Mouse (Mus musculus) kidney, embryonic 14.5 days (tissue): ENCODE measurements at regions not wholly inside any gene's neighbourhood (a gene's known extent, or its start where the extent isn't known, plus 50 kb on each side); places are given as distances from the start of the nearest gene placed in this dataset.

Source experiments
- ATAC-seq: fragments of 200-750 bp; cut with Nextera tagmentation; 2 replicates; pipeline ENCODE4 v1.8.0; 2017; ENCODE audit warnings: moderate number of reproducible peaks, mild to moderate bottlenecking, moderate TSS enrichment, moderate library complexity; ENCODE audit not compliant: low FRiP score, low TSS enrichment
- H3K27ac ChIP-seq: fragments of 300-500 bp; sonication (generic); 2 replicates; pipeline ENCODE4 v1.5.1; 2014; ENCODE audit warnings: low read depth, mild to moderate bottlenecking, low read length, moderate library complexity, mixed read lengths
- H3K27me3 ChIP-seq: fragments of 300-500 bp; sonication (generic); 2 replicates; pipeline ENCODE4 v1.6.1; 2014; ENCODE audit warnings: mild to moderate bottlenecking, low read length; ENCODE audit not compliant: control insufficient read depth, insufficient read depth
- H3K36me3 ChIP-seq: fragments of 300-500 bp; sonication (generic); 2 replicates; pipeline ENCODE4 v1.6.1; 2014; ENCODE audit warnings: low read length, mixed read lengths; ENCODE audit not compliant: control insufficient read depth, insufficient read depth
- H3K4me1 ChIP-seq: fragments of 300-500 bp; sonication (generic); 2 replicates; pipeline ENCODE4 v1.6.1; 2014; ENCODE audit warnings: low read length, mixed read lengths; ENCODE audit not compliant: control insufficient read depth, insufficient read depth
- H3K4me2 ChIP-seq: fragments of 300-500 bp; sonication (generic); replicated peaks from 2 replicates; pipeline ENCODE4 v1.6.1; 2014; ENCODE audit warnings: low read depth, mild to moderate bottlenecking, low read length
- H3K4me3 ChIP-seq: fragments of 300-500 bp; sonication (generic); 2 replicates; pipeline ENCODE4 v1.5.1; 2014; ENCODE audit warnings: mild to moderate bottlenecking, low read length
- H3K9ac ChIP-seq: fragments of 300-500 bp; sonication (generic); 2 replicates; pipeline ENCODE4 v1.6.1; 2014; ENCODE audit warnings: low read depth, mild to moderate bottlenecking, low read length, moderate library complexity
- H3K9me3 ChIP-seq: fragments of 300-500 bp; sonication (generic); 2 replicates; pipeline ENCODE4 v1.6.1; 2016; ENCODE audit warnings: low read length; ENCODE audit not compliant: control insufficient read depth
- WGBS: fragments of 180-500 bp; shearing (Covaris S2); extraction: QIAGEN DNeasy Blood & Tissue Kit; methylation state at CpG from one replicate; pipeline ENCODE4 v1.1.7; 2014; 5-methylcytosine and 5-hydroxymethylcytosine counted together

DNA sequence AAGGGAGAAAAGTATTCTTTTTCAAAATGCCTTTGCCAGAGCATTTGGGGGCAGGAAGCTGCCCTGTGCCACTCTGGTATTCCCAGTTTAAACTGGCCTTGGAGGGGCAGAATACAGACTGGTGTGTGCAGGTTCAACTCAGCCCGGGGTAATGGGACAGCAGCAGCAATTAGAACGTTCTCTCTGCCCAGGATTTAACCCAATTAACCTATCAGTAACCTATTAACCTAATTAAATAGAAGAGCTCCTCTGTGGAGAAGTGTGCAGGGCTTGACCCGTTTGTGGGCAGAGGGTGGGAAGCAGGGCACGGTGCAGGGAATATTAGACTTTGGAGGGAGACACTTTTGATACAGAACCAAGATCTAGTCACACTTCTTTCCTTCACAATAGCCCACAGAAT, 252.7 kb upstream of the Satb1 start:
- Histone ChIP-seq H3K36me3 (no peaks in the 10 kb centered on the region), H3K9me3 (no peaks in the 10 kb centered on the region), H3K27me3 (no peaks in the 10 kb centered on the region), H3K4me2 (no peak overlapping the region), H3K4me1 (no peaks in the 10 kb centered on the region), H3K27ac (no peak overlapping the region), H3K4me3 (no peak overlapping the region), H3K9ac (no peak overlapping the region)
- ATAC-seq, result peak; percentile 60; the same call in 1 of the 2 replicates
- WGBS, result 26% methylated on average over 4 of the region's 4 CpGs

DNA sequence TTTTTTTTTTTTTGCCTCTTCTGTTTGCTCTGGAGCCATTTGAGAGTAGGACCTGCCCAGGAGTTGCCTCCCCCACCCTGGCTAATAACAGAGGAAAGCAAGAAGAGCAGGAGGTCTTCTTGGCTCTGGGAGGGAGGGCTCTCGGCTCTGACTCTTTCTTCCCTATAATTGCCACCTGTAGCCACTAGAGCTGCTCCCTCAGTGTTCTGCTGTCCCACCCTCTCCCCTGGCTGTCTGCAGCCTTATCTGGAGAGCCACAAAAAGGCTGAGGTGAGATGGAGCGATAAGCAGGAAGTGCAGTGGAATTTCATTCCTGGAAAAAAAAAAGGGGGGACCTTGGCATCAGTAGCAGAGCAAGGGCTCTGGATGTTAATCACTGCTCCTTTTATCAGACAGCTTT, 251.4 kb upstream of the Satb1 start:
- H3K27me3 ChIP-seq, result no peaks in the 10 kb centered on the region
- ATAC-seq, result peak; percentile 72
- no peaks in the 10 kb centered on the region for H3K9me3 ChIP-seq
- H3K9ac ChIP-seq, result no peak overlapping the region
- H3K4me3 ChIP-seq, result no peak overlapping the region
- no peaks in the 10 kb centered on the region for H3K36me3 ChIP-seq
- H3K4me1 ChIP-seq, result no peaks in the 10 kb centered on the region
- WGBS, result 15% methylated on average over 2 of the region's 2 CpGs
- no peak overlapping the region for H3K27ac ChIP-seq
- no peak overlapping the region for H3K4me2 ChIP-seq

DNA sequence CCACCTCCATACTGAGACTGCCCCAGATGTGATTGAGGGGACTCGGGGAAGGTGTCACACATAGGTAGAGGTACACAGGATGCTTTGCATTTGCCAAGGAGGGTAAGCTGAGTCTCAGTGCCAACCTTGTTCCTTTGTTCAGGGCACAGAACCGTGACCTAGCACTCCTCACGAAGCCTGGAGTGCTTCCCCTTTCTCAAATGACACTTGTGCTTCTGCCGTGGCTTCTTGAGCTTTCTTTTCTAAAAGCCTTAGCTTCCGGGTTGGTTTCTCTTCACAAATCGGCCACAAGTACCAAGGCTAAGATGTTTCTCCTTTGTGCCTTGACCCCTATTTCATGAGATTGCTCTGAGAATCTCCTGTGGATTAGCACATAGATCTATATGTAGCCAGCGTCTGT, 246.2 kb upstream of the Satb1 start:
- WGBS, result 73% methylated on average over 7 of the region's 7 CpGs
- H3K36me3 ChIP-seq, result no peaks in the 10 kb centered on the region
- H3K9me3 ChIP-seq, result no peaks in the 10 kb centered on the region
- no peak overlapping the region for H3K4me3 ChIP-seq
- no peak overlapping the region for H3K9ac ChIP-seq
- ATAC-seq, result no peak
- H3K4me2 ChIP-seq, result no peak overlapping the region
- no peaks in the 10 kb centered on the region for H3K27me3 ChIP-seq
- no peak overlapping the region for H3K27ac ChIP-seq
- no peaks in the 10 kb centered on the region for H3K4me1 ChIP-seq

GRCm38 (mm10) chr17:52078496-52078895, 245.4 kb upstream of the Satb1 start:
- Histone ChIP-seq H3K4me2 (no peak overlapping the region), H3K9me3 (no peaks in the 10 kb centered on the region), H3K36me3 (no peaks in the 10 kb centered on the region), H3K9ac (no peak overlapping the region), H3K27ac (no peak overlapping the region), H3K4me1 (no peaks in the 10 kb centered on the region), H3K4me3 (no peak overlapping the region), H3K27me3 (no peaks in the 10 kb centered on the region)
- ATAC-seq, result no peak
- 83% methylated on average over 8 of the region's 8 CpGs for WGBS

GRCm38 (mm10) chr17:52077951-52078350, 244.9 kb upstream of the Satb1 start:
- H3K27me3 ChIP-seq, result no peaks in the 10 kb centered on the region
- no peak for ATAC-seq
- H3K36me3 ChIP-seq, result no peaks in the 10 kb centered on the region
- H3K4me3 ChIP-seq, result no peak overlapping the region
- no peak overlapping the region for H3K9ac ChIP-seq
- H3K27ac ChIP-seq, result no peak overlapping the region
- 87% methylated on average over 4 of the region's 4 CpGs for WGBS
- H3K4me1 ChIP-seq, result no peaks in the 10 kb centered on the region
- H3K9me3 ChIP-seq, result no peaks in the 10 kb centered on the region
- H3K4me2 ChIP-seq, result no peak overlapping the region

DNA sequence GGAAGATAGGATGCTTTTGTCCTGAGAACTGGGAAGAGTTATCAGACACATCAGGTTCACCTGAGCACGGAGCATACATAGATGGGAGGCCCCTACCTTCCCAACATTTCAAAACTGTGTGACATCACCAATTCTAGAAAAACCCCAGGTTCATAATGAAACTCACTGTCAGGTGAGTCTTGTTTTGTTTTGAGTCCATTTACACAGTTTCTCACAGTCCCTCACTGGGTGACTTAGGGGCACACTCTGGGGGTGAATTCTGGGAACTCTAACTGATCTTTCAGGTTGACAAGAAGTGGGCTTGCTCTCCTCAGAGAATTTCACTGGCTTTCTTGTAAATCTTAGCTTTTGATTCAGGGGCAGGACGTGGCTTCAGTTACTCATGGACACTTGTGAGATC, 243.7 kb upstream of the Satb1 start:
- H3K27me3 ChIP-seq, result no peaks in the 10 kb centered on the region
- no peak overlapping the region for H3K9ac ChIP-seq
- H3K36me3 ChIP-seq, result no peaks in the 10 kb centered on the region
- no peak overlapping the region for H3K27ac ChIP-seq
- no peak for ATAC-seq
- H3K4me1 ChIP-seq, result no peaks in the 10 kb centered on the region
- H3K9me3 ChIP-seq, result no peaks in the 10 kb centered on the region
- 86% methylated on average over 2 of the region's 2 CpGs for WGBS
- H3K4me3 ChIP-seq, result no peak overlapping the region
- H3K4me2 ChIP-seq, result no peak overlapping the region

- Histone ChIP-seq H3K27me3 (no peaks in the 10 kb centered on the region), H3K36me3 (no peaks in the 10 kb centered on the region), H3K9me3 (no peaks in the 10 kb centered on the region), H3K4me1 (no peaks in the 10 kb centered on the region), H3K9ac (no peak overlapping the region), H3K4me2 (no peak overlapping the region), H3K27ac (no peak overlapping the region), H3K4me3 (no peak overlapping the region)
- WGBS, result 52% methylated on average over 2 of the region's 2 CpGs
- no peak for ATAC-seq
Measured at GRCm38 (mm10) chr17:52067721-52068120, 234.6 kb upstream of the Satb1 start.

DNA sequence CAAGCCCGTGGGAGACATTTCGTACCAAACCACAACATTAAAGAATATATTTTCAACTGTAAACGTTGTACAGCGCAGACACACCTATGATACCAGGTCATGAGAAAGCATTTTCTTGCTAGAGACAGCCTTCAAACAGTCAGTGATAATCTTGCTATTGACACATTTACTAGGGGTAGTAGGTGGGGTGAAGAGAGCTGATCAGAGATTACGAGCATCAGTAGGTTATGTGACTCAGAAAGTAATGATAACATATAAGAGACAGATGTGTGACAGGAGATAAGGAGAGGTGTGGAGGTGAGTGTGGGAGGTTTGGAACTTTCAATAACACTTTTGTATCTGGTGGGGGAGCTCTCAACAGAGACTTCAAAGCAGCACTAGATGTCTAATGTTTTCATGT, 231.5 kb upstream of the Satb1 start:
- H3K27me3 ChIP-seq, result no peaks in the 10 kb centered on the region

DNA sequence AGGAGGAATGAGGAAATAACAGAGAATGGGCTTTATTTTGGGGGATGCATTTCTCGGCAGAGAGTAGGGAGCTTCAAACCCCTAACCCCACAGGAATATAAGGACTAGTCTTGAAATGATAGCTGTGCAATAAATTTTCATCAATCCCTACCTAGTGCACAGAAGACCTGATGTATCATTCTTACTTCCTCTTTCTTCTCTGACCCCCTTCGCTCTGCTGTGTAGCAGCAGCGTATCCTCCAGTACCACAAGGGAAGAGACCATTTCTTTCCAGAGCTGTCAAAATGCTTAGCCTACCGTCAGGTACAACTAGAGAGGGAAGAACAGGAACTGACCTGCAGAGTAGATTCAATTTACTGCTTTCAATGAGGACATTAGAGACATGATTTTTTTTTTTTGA, 230.0 kb upstream of the Satb1 start:
- Histone ChIP-seq H3K4me1 (no peaks in the 10 kb centered on the region), H3K4me3 (no peak overlapping the region), H3K9ac (no peak overlapping the region), H3K27ac (no peak overlapping the region), H3K27me3 (no peaks in the 10 kb centered on the region), H3K9me3 (no peaks in the 10 kb centered on the region), H3K36me3 (no peaks in the 10 kb centered on the region), H3K4me2 (no peak overlapping the region)
- 77% methylated on average over 4 of the region's 4 CpGs for WGBS
- no peak for ATAC-seq

More for the DNA sequence above, 231.5 kb upstream of the Satb1 start:
- H3K9ac ChIP-seq, result no peak overlapping the region
- no peaks in the 10 kb centered on the region for H3K4me1 ChIP-seq
- no peak overlapping the region for H3K4me2 ChIP-seq
- no peak overlapping the region for H3K27ac ChIP-seq
- no peaks in the 10 kb centered on the region for H3K36me3 ChIP-seq
- 88% methylated on average over 5 of the region's 5 CpGs for WGBS
- no peak overlapping the region for H3K4me3 ChIP-seq
- H3K9me3 ChIP-seq, result no peaks in the 10 kb centered on the region
- no peak for ATAC-seq
